Mouse (Mus musculus): ENCODE data around the gene Ptch2. TPM values are rescaled to one million over a fixed set of nuclear protein-coding genes. Genes with fewer than 3 reads are reported as not detected.
A peak's percentile ranks its signal among the peaks of the same experiment; 100 is the strongest.

Ptch2 gene
- polyA plus RNA-seq, 1 experiment from 2014 or later = 3.6 TPM

DNA sequence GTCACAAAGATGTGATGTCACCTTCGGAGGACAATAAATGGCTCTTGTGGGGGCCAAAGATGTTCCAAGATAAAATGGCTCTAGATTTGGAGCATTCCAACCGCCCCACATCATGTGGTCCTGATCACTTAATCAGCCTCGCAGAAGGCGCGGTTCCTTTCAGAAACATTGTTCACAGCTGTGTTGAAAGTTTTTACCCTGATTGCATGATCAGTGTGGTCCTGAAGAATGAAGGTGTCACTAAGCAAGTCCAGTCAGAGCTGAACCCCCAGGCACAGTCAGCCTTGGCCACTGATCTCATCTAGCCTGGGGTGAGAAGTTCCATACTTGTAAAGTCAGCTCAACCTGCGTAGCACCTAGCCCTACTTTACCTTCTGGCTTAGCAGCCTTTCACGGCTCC lies 22.1 kb downstream of the Ptch2 start:
- no peaks in the 10 kb centered on the region for H3K27me3 ChIP-seq (replicated peaks; ENCODE audit: insufficient read depth, low read length)
- no peak overlapping the region for H3K4me3 ChIP-seq (ENCODE audit: low read depth, low read length)
- ATAC-seq = no peak
- H3K4me2 ChIP-seq (replicated peaks; ENCODE audit: low read depth, low read length) = no peak overlapping the region
- 87% methylated on average over 7 of the region's 7 CpGs for WGBS
- H3K9me3 ChIP-seq (ENCODE audit: low read length) = no peaks in the 10 kb centered on the region
- no peak overlapping the region for H3K27ac ChIP-seq (ENCODE audit: low read length)
- no peaks in the 10 kb centered on the region for H3K36me3 ChIP-seq (ENCODE audit: insufficient read depth, low read length)
- no peak for DNase-seq (ENCODE audit: low spot score)
- H3K4me1 ChIP-seq (ENCODE audit: insufficient read depth, low read depth, low read length) = no peaks in the 10 kb centered on the region; the same call in 1 of the 2 replicates
- no peak for TF ChIP-seq EP300 (IDR thresholded peaks at IDR 0.05)
- no peak for TF ChIP-seq CTCF (IDR thresholded peaks at IDR 0.05)
- H3K9ac ChIP-seq (replicated peaks; ENCODE audit: low read depth) = no peak overlapping the region

DNA sequence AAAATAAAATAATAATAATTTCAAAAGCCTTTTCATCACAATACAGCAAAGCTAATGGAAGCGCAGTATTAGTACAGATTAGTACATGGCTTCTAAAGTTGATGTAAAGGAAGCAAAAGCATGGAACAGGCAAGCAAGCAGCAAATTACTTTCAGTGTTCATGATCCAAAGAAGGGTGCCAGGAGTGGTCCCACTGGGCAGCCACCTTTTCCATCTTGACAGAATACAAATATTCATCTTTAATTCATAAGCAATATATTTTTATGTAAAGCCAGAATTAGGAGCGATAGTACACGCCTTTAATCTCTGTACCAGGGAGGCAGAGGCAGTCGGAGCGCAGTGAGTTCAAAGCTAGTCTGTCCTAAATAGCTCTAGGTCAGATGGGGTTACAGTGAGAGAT lies 23.8 kb downstream of the Ptch2 start:
- ATAC-seq = no peak
- WGBS = 73% methylated on average over 5 of the region's 5 CpGs
- H3K4me1 ChIP-seq (ENCODE audit: insufficient read depth, low read depth, low read length) = peaks cover 3% of the 10 kb centered on the region; the same call in 1 of the 2 replicates
- H3K4me3 ChIP-seq (ENCODE audit: low read depth, low read length) = no peak overlapping the region
- TF ChIP-seq EP300 (IDR thresholded peaks at IDR 0.05) (no peak), CTCF (IDR thresholded peaks at IDR 0.05) (no peak)
- H3K9me3 ChIP-seq (ENCODE audit: low read length) = no peaks in the 10 kb centered on the region
- peak overlapping the region; percentile 99 for H3K4me2 ChIP-seq (replicated peaks; ENCODE audit: low read depth, low read length)
- no peaks in the 10 kb centered on the region for H3K36me3 ChIP-seq (ENCODE audit: insufficient read depth, low read length)
- H3K27ac ChIP-seq (ENCODE audit: low read length) = peak overlapping the region; percentile 92
- no peak for DNase-seq (ENCODE audit: low spot score)
- no peak overlapping the region for H3K9ac ChIP-seq (replicated peaks; ENCODE audit: low read depth)
- no peaks in the 10 kb centered on the region for H3K27me3 ChIP-seq (replicated peaks; ENCODE audit: insufficient read depth, low read length)

DNA sequence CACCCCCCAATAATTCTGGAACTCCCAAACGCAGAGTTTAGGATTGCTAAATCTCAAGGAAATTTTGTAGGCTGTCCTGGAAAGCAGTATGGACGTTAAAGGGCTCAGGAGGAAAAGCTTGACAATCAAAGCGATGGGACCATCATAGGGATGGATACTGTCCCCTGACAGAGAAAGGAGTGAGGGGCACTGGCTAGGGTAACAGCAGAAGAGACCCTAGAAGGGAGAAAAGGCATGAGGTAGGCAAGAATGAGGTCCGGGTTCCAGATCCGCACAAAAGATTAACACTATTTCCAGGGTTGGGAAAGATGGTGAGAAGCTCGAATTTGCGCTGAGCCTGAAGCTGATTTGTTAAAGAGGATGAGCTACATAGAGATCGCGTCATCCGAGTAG lies 24.2 kb downstream of the Ptch2 start:
- Histone ChIP-seq H3K27ac (ENCODE audit: low read length) (peak overlapping the region; percentile 92), H3K36me3 (ENCODE audit: insufficient read depth, low read length) (no peaks in the 10 kb centered on the region), H3K27me3 (replicated peaks; ENCODE audit: insufficient read depth, low read length) (no peaks in the 10 kb centered on the region), H3K9ac (replicated peaks; ENCODE audit: low read depth) (peak overlapping the region; percentile 39; the same call in 1 of the 2 replicates), H3K4me3 (ENCODE audit: low read depth, low read length) (peak overlapping the region; percentile 66), H3K4me1 (ENCODE audit: insufficient read depth, low read depth, low read length) (peaks cover 6% of the 10 kb centered on the region), H3K9me3 (ENCODE audit: low read length) (no peaks in the 10 kb centered on the region), H3K4me2 (replicated peaks; ENCODE audit: low read depth, low read length) (peak overlapping the region; percentile 99)
- no peak for ATAC-seq
- DNase-seq (ENCODE audit: low spot score) = no peak
- TF ChIP-seq EP300 (IDR thresholded peaks at IDR 0.05) = no peak
- no peak for TF ChIP-seq CTCF (IDR thresholded peaks at IDR 0.05)
- 3% methylated on average over 10 of the region's 10 CpGs for WGBS

DNA sequence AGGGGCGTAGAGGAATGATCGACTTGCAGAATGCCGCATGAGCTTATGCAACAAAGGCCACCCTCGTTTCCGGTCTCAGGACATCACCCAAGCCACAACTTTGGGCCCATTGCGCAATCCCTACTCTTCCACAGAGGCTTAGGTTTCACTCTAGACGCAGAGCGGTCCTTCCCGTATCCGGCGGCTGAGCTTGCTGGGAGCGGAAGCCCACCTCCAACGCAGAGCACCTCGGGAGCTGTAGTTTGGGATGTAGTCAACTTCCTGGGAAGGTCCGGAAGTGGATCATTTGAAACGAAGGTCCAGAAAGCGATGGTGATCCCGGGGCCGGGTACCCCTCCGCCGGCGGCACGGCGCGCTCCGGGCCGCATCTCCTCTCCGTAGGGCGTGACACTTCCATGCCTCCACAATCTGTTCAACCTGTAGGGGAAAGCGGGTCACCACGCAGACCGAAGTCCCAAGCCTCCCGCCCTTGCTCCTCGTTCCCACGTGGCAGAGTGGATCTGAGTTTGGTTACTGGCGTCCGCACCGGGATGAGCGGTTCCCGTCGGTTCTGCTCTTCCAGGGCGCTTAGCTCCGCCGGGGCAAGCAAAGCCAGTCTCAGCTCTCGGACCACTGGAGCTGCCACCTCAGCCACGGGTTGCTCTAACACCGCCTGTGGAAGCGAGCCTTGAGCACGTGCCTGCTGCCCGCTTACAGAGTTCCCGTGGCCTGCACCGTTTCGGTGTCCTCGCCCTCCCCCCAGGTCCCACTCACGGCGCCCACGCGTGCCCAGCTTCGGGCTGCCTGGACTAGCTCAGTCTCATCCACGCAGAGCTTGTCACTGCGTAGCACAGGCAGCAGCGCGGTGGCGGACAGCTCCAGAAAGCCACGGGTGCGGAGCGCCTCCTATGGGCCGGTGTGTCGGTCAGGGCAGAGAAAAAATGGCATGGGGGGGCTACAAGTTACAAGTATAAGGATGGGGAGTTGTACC lies 24.9 kb downstream of the Ptch2 start:
- Histone ChIP-seq H3K27ac (ENCODE audit: low read length) (peak overlapping the region; percentile 92), H3K27me3 (replicated peaks; ENCODE audit: insufficient read depth, low read length) (no peaks in the 10 kb centered on the region), H3K4me2 (replicated peaks; ENCODE audit: low read depth, low read length) (peak overlapping the region; percentile 99), H3K9ac (replicated peaks; ENCODE audit: low read depth) (peak overlapping the region; percentile 48), H3K36me3 (ENCODE audit: insufficient read depth, low read length) (no peaks in the 10 kb centered on the region), H3K9me3 (ENCODE audit: low read length) (no peaks in the 10 kb centered on the region), H3K4me1 (ENCODE audit: insufficient read depth, low read depth, low read length) (peaks cover 13% of the 10 kb centered on the region), H3K4me3 (ENCODE audit: low read depth, low read length) (peak overlapping the region; percentile 66)
- under 1% methylated on average over 69 of the region's 69 CpGs for WGBS
- DNase-seq (ENCODE audit: low spot score) = peak; percentile 99
- peak; percentile 96 for ATAC-seq
- peak; percentile 97 for TF ChIP-seq CTCF (IDR thresholded peaks at IDR 0.05)
- peak; percentile 95 for TF ChIP-seq EP300 (IDR thresholded peaks at IDR 0.05)

DNA sequence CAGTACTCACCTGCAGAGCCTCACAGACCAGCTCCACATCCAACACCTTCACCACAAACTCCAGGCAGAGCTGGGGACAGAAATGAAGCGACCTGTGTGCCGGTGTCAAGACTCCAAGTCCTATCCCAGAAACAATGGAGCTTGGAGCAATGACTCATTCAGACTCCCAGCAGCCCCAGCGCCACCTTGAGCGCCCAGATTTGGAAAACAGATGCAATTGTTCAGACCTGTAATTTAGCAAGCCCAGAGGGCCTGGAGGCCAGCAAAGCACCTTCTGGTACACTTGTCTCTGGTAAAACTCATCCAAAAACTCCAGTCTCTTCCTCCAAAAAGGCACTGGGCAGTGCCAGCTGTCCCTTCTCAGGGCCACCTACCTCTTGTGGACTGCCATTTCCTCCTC lies 26.3 kb downstream of the Ptch2 start:
- 72% methylated on average over 4 of the region's 4 CpGs for WGBS
- no peak for TF ChIP-seq EP300 (IDR thresholded peaks at IDR 0.05)
- no peak for TF ChIP-seq CTCF (IDR thresholded peaks at IDR 0.05)
- Histone ChIP-seq H3K4me1 (ENCODE audit: insufficient read depth, low read depth, low read length) (peaks cover 20% of the 10 kb centered on the region), H3K9me3 (ENCODE audit: low read length) (no peaks in the 10 kb centered on the region), H3K4me2 (replicated peaks; ENCODE audit: low read depth, low read length) (no peak overlapping the region), H3K9ac (replicated peaks; ENCODE audit: low read depth) (no peak overlapping the region), H3K27me3 (replicated peaks; ENCODE audit: insufficient read depth, low read length) (no peaks in the 10 kb centered on the region), H3K4me3 (ENCODE audit: low read depth, low read length) (no peak overlapping the region), H3K27ac (ENCODE audit: low read length) (no peak overlapping the region), H3K36me3 (ENCODE audit: insufficient read depth, low read length) (no peaks in the 10 kb centered on the region)
- ATAC-seq (no peak), DNase-seq (ENCODE audit: low spot score) (no peak)

DNA sequence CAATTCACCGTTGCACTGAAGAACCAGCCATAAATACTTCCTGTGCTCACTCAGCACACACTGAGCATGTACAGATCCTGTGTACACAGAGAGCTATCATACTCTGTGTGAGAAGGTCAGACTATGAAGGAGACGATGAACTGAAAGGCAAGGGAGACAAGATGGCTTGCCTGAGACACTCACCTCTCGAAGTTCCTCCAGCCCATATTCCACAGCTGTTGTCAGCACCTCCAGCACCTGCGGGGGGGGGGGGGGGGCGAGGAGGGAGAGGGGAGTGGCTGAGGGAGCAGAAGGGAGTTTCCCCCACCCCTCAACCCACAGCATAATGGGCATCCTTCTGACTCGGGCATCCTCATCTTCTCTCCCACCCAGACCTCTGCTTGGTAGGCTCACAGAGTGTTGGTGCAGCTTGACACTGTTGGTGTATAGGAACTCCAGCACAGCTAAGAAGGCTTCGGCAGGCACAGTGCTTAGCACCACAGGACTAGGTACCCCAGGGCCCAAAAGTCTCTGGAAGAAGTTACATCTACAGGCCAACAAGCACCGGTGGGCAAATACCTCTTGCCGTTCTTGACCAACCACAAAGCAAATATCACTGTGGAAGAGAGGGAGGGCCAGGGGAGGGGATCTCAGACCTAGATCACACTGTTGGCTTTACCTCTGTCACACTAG lies 27.8 kb downstream of the Ptch2 start:
- Histone ChIP-seq H3K4me3 (ENCODE audit: low read depth, low read length) (no peak overlapping the region), H3K9ac (replicated peaks; ENCODE audit: low read depth) (no peak overlapping the region), H3K36me3 (ENCODE audit: insufficient read depth, low read length) (no peaks in the 10 kb centered on the region), H3K27ac (ENCODE audit: low read length) (no peak overlapping the region), H3K27me3 (replicated peaks; ENCODE audit: insufficient read depth, low read length) (no peaks in the 10 kb centered on the region), H3K9me3 (ENCODE audit: low read length) (no peaks in the 10 kb centered on the region), H3K4me2 (replicated peaks; ENCODE audit: low read depth, low read length) (no peak overlapping the region), H3K4me1 (ENCODE audit: insufficient read depth, low read depth, low read length) (peaks cover 20% of the 10 kb centered on the region)
- no peak for DNase-seq (ENCODE audit: low spot score)
- WGBS = 61% methylated on average over 7 of the region's 9 CpGs
- no peak for TF ChIP-seq CTCF (IDR thresholded peaks at IDR 0.05)
- no peak for TF ChIP-seq EP300 (IDR thresholded peaks at IDR 0.05)
- ATAC-seq = no peak
